Mouse (Mus musculus): Measurements from ENCODE around the gene B4galnt2.
"Not testable (repeated sequence)": the region's sequence is repeated elsewhere in the genome, so short reads cannot be mapped to it uniquely, and the experiment has no call there.

Gene B4galnt2

DNA sequence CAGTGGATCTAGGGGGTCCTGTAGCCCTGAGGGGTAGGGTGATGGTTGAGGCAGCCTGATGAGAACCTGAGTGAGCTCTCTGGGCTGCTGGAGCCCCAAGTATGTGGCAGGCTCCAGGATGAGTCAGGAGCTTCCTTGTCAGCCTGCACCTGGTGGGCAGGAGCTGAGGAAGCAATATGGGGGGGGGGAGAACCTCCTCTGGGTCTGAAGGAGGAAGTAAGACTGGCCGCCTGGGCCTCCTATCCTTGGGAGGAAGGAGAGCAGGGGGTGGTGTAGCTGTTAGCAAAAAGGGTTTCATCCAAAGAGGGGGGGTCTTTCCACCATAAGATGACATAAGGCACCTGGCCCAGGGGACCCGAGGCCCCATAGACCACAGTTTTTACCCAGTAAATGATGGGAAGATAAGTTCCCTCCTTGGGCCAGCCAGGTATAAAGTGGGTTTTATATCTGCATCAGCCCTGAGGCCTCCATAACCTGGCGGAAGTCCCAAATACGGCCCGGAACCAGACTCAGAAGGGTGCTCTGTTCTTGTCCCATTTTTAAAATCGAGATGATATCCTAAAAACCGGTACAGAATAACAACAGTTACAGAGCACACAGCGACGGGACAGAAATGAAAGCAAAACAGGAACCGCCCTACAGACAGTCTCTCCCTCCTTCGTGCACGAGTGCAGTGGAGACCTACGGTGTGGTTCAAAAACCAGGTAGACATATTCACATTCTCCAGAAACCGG, 18.1 kb downstream of the B4galnt2 start:
- in situ Hi-C loops (cut with MboI; ENCODE audit: low sequenced_read_pairs): no loop called here

DNA sequence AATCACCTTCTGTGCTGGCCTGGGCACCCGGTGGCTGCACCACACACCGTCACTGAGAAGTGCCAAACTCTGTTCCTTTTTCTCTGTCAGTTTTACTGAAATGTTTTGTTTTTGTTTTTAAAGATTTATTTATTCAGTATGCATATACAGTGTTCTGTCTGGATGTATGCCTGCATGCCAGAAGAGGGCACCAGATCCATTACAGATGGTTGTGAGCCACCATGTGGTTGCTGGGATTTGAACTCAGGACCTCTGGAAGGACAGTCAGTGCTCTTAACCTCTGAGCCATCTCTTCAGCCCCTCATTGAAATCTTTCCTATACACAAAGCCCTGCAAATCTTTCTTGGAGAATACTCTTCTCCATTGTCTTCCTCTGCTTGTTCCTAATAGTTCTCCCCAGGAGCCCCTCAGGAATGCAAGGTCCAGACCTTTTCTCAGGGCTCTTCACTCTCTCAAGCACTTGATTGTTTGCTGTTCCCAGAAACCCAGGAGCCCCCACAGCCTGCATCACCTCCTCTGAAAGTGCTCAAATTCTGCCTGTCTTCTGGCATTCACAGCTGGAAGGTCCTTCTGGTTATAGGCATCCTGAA, 24.1 kb downstream of the B4galnt2 start:
- in situ Hi-C loops (cut with MboI; ENCODE audit: low sequenced_read_pairs): no loop called here

DNA sequence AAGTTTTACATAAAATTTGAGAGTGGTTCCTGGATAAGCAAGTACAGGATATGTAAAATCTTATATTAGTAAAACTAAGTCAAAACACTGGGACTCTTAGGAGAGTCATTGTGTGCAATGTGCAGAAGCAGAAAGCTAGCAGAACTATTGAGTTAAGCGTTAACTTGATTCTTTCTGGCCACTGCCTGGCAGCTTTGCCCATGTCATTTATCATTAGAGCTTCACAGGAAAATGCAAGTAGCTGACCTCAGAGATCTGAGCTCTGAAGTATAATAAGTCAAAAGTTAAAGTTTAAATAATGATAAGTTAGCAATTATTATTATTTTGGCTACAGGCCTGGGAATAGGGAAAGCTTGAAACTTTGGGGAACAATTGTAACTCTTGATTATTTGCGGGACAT, 34.8 kb downstream of the B4galnt2 start:
- in situ Hi-C loops (cut with MboI; ENCODE audit: low sequenced_read_pairs): not testable (repeated sequence)

DNA sequence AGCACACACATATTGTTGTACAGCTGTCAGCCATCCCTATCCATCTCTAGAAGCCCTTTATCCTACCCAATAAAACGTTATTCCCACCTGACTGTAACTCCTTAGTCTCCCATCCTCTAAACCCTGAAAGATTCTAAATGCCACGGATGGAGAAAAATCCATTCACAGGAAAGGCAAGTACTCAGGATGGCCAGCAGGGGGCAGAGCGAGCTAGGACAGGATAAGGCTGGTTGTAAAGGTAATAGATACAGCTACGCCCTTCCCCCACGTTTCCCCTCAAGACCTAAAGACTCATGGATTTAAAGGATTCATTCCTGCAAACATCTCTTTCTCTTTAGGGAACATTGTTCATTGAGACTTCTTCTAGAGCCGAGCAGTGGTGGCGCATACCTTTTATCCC, 38.4 kb downstream of the B4galnt2 start:
- in situ Hi-C loops (cut with MboI; ENCODE audit: low sequenced_read_pairs): no loop called here

DNA sequence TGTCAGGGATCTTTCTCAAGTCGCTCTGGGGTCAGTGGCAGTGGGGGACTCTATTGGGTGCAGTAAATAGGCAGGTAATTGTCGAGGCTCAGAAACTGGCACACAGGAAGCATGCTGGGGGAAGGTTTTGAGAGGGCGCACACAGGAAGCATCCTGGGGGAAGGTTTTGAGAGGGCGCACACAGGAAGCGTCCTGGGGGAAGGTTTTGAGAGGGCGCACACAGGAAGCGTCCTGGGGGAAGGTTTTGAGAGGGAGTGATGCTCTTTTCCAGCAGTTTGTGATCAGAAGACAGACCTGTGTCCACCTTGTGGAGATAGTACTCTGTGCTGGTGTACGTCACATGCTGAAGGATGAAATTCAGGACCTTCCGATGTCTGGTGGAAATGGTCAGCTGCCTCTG, 38.9 kb downstream of the B4galnt2 start:
- in situ Hi-C loops (cut with MboI; ENCODE audit: low sequenced_read_pairs): no loop called here

DNA sequence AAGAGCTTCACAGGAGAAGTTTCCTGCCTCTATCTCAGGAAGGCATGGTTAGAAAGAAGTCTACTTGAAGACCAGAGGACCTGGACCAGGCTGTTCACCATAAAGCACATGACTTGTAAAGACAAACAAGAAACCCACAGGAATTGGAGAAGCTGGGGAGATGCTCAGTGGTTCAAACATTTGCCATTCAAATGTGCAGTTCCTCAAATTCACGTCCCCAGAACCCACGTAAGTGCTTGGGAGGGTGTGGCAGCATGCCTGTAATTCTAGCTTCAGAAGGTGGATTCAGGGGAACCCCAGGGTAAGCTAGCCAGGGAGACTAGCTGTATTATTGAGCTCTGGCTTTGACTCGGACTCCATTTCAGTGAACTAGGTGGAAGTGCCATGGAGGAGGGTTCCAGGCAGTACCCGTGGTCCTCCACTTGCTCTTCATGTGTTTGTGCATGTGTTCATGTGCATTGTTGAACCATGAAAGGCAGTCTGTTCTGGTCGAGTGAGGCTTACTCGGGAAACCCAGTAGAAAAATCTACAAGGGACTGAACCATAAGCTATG, 44.7 kb downstream of the B4galnt2 start:
- in situ Hi-C loops (cut with MboI; ENCODE audit: low sequenced_read_pairs): no loop called here

DNA sequence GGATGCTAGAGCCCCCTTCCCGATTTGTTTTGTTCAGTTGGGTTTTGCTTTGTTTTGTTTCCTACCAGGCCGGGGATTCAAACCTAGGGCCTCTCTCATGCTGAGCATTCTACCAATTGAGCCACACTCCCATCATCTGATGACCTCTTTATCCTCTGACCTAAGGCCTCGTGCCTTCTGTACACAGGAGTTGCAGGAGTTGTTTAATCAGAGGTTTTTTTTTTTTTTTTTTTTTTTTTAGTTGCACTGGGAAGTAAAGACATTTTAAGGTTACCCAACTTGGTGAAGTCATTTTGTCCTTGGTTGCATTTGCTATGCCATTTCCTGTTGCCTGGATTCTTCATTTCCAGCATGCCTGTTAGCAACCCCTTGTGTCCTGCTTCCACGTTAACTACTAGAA, 45.2 kb downstream of the B4galnt2 start:
- in situ Hi-C loops (cut with MboI; ENCODE audit: low sequenced_read_pairs): no loop called here

DNA sequence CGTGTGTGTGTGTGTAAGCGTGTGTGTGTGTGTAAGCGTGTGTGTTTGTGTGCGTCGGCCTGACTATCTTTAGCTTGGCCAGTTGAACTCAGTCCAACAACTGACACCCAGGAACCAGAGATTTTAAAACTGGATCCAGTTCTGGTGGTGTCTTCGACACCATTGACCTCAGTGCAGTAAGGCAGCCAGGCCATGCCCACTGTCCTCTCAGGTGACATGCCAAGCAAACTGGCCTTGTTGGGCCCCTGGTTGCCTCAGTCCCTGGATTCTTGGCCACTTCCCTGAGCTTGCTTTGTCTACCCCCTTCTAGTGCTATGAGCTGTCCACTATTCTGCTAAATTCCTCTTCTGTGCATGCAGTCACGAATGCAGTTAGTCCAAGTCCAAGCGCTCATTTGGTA, 53.3 kb downstream of the B4galnt2 start:
- in situ Hi-C loops (cut with MboI; ENCODE audit: low sequenced_read_pairs): loop anchor here (5.0 kb wide), 1 partner anchor 34 kb away; no protein-coding TSS in a partner anchor

DNA sequence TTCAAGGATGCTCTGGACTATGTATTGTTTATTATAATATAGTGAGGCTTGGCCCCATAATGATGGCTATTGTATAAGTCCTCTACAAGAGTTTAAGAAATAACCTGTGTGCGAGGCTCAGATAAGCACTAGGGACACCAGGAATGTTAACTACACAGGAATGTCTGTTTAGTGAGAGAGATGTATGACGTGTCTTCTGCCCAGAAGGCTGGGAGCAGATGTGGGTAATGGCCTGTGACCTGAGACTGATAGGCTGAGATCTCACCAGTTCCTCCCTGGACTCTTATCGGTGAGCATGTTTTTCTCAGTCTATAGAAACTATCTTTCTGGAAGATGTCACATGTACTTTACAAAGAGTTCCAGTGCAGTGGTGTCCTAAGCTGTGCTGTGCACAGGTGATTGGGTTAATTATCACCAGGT, 54.6 kb downstream of the B4galnt2 start:
- in situ Hi-C loops (cut with MboI; ENCODE audit: low sequenced_read_pairs): loop anchor here (5.0 kb wide), 1 partner anchor 33 kb away; no protein-coding TSS in a partner anchor

DNA sequence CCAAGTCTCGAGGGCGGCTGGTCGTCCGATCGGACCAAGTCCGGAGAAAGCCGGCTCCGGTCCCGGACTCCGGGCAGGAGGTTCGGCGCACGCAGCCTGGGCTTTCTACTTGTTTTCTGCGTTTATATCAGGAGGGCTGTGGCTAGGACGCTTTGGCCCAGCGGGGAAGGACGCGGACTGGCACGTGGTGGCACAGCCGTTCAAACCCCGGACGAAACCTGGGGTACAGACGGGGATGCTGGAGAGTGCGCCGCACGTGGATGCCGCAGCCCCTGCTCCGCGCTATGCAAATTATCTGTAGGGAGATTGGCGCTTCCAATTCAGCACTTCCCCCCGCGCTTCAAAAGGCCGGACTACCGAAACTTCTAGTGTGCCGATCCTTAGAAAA, 55.2 kb downstream of the B4galnt2 start:
- in situ Hi-C loops (cut with MboI; ENCODE audit: low sequenced_read_pairs): no loop called here

DNA sequence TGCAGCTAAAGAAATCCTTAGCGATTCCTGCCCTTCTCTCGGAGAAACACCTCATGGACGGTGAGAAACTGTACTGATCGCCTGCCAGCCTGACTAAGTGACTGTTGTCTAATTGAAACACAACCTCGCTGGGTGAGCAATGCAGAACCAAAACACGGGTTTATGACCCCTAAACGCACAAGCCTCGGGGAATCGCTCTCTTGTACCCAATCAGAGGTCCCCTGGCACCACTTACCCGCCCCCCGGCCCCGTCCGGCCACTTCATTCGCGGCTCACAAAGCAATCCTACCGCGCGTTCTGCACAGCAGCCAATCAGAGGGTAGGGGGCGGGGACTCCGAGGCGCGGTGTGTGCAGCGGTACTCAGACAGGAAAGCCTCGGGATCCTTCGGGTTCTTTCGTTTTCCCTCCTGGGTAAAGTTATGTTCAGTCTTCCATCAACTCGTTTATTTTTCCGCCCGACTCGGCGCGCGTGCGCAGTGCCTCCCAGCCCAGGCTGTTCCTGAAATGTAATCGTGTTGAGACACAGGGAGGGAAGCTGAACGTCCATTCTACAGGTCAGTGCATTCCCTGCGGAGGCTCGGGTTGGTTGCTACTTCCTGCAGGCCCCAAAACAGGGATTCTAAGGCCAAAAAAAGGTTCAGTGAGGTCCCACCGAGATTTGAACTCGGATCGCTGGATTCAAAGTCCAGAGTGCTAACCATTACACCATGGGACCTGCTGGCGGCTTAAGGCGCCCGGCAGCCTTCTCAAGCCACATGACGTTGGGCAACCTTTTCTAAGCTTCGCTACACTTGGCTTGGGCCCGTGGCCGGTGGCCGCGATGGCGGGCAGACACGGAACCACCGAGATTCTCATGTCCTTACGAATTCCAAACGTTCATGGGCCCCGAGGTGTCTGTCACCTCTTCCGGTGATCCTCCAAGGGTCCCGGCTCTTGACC, 55.9 kb downstream of the B4galnt2 start:
- in situ Hi-C loops (cut with MboI; ENCODE audit: low sequenced_read_pairs): no loop called here

DNA sequence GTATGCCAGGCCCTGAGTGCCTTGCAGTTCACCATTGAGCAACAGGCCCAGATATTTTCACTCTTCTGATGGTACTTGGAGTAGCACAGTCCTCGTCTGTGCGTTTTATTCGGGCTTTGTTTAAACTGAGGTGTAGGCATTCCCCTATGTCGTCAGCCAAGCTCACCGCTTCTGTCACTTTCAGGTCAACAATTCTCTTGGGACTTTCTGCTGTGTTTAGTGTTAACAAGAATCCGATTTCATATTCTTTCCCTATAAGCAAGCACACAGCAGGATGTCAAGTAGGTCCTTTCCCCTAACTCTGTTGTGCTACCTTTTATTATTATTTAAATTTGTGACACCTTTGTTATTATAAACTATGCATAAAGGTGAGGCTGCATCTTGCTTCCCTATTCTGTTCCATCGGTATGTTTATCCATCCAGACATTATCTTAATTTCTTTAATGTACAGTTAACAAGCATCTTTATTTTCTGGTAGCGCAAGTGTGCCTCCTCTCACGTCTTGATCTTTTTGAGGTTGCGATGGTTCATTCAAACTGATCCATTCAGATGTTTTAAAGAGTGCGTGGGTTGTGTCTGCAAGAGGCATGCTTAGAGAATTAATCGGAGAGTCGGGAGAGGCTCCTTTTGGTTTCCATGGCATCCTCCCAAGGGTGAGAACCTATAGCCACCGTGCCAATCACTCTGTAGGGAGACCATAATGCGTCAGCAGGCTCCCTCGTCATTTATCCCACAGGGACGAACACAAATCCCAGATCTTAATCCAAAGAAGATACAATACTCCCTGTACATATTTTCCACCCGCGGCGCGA, 56.8 kb downstream of the B4galnt2 start:
- in situ Hi-C loops (cut with MboI; ENCODE audit: low sequenced_read_pairs): no loop called here

DNA sequence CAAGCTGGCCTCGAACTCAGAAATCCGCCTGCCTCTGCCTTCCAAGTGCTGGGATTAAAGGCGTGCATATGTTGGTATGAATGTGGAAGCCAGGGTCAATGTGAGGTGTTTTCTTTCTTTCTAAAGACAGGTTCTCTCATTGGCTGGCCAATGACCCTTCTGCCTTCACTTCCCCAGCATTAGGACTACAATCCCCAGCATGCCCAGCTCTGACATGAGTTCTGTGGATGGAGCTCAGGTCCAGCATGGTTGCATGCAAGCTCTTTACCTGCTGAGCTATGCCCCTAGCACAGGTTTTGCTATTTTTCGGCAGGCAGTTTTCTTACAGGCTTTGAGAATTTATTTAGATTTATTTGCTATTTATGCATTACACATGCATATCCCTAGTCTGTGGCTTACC, 57.4 kb downstream of the B4galnt2 start:
- in situ Hi-C loops (cut with MboI; ENCODE audit: low sequenced_read_pairs): no loop called here

DNA sequence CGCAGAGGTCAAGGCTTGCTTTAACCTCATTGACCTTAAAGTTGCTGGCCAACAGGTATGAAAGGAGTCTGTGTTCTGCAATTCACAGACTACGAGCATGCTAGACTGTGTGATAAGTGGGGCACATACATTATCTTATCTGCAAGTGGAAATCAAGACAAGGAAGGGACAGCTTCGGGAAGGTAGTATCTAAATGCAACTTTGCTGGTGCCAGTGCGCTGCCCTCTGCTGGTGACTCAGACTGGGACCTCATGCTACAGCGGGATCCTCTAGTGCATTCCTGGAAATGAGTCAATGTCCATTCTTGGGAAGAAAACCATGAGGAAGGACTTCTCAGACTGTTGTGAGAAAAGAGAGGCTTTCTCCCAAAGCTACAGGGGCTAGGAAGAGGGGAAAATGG, 61.0 kb downstream of the B4galnt2 start:
- in situ Hi-C loops (cut with MboI; ENCODE audit: low sequenced_read_pairs): no loop called here

DNA sequence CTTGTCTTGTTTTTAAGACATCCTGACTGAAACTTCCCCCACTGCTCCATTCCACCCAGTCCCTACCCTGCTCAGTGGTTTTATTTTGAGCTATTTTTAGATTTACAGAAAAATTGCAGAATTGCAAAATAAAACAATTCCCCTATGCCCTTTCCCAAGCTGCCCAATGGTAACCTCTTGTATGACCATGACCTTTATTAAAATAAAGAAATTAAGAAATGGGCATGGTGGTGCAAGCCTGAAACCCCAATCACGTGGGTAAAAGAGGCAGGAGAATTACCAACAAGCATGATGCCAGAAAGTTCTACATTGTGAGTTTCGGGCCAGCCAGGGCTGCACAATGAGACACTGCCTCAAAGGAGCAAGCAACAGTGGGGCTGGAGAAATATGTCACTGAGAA, 63.8 kb downstream of the B4galnt2 start:
- in situ Hi-C loops (cut with MboI; ENCODE audit: low sequenced_read_pairs): no loop called here

DNA sequence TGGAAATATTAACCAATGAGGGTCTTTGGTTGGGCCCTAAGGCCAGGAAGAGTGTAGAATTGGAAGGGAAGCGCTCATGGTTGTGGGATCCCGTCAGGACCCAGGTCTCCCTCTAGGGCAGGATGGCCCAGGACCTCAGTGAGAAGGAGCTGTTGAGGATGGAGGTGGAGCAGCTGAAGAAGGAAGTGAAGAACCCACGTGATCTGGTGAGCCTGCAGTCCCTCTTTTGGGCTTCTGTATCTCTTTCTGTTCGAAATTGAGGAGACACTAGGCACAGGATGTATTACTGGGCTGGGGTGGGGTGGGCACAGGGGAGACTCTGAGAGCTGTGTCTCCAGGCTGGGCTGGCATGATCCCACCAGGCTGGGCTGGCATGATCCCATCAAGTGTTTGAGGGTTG, 69.8 kb downstream of the B4galnt2 start:
- in situ Hi-C loops (cut with MboI; ENCODE audit: low sequenced_read_pairs): no loop called here

DNA sequence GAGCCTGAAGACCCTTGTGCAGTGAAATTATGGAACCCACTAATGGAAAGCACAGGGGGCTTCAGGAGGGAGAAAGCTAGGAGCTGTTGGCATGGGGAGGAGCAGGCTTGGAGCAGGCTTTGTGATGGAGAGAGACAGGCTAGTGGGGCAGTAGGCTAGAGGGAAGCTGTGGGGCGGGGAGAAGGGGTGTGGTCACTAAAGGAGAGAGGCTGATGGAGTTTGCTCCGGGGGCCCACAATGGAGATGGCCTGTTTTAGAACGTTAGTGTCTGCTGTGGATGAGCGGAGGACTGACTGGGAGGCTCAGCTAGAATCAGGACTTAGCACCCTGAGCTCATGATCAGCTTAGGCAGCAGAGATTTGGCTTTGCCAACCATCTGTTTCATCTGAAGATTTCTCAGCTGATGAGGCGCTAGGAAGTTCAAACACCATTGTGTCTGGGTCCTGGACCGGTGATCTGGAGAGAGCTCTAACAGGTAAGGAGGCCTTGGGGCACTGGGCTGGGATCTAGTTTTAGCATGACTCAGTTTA, 71.2 kb downstream of the B4galnt2 start:
- in situ Hi-C loops (cut with MboI; ENCODE audit: low sequenced_read_pairs): no loop called here

DNA sequence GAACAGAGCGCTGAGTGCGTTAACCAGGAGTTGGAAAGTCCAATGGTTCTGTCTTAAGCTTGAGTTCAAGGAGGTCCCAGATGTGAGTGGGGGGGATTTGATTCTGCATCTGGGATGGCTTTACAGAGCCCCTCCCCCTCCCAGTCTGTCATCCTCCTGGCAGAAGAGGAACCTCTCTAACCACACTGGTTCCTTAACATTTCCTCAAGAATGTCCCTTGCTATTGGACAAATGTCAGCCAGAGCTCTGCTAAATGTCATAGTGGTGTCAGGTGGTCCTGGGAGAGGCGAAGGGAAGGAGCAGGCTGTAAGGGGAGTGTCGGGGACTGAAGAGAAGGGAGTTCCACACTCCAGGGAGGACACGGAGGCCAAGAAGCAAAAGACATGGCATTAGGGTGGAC, 71.7 kb downstream of the B4galnt2 start:
- in situ Hi-C loops (cut with MboI; ENCODE audit: low sequenced_read_pairs): no loop called here

DNA sequence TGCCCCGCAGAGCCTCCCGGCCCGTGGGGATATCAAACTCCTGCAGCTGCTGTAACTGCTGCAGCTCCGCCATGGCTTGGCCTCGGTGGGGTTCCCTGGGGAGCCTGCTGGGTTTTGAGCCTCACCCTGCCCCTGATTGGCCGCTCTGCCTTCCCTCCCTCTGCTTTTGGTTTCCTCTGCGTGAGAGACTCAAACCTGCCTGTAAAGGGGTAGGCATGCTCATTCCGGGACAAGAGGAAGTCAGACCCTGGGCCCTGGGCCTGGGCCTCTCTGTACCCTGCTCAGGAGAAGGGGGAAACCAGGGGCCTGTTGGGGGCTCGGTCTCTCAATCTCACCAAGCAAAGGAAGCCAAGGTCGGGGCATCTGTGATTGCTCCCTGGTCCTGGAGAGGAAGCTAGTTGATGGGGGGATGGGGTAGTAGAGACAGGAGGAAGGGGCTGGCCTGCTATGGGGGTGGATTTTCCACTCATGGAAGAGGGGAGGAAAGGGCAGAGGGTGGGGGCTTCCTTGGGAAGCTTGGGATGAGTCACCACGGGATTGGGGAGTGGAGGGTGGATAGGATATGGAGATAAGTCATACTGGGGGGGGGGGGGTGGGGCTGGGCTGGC, 72.5 kb downstream of the B4galnt2 start, which contains the start of gene Abi3:
TSS of gene Abi3 (minus strand) at position 403 of the 608 bp plus-strand sequence.
- in situ Hi-C loops (cut with MboI; ENCODE audit: low sequenced_read_pairs): no loop called here

DNA sequence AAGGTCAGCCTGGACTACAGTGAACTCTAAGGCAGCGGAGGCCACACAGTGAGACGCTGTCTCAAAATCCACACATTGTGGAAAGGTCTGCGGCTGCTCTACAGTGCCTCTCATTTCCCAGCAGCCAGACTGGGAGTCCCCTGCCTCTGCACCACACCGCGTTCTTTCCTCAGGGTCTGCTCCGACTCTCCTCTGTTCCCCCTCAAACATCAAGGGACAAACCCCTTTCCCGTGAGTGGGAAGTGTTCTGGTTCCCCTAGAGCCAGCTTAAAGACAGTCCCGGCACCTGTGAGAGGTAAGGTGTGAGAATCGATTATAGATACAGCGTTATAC, 73.2 kb downstream of the B4galnt2 start:
- in situ Hi-C loops (cut with MboI; ENCODE audit: low sequenced_read_pairs): no loop called here

All from CH12F3 (cell line).